Mouse (Mus musculus): Measurements from ENCODE around the gene Lhx9.

DNA sequence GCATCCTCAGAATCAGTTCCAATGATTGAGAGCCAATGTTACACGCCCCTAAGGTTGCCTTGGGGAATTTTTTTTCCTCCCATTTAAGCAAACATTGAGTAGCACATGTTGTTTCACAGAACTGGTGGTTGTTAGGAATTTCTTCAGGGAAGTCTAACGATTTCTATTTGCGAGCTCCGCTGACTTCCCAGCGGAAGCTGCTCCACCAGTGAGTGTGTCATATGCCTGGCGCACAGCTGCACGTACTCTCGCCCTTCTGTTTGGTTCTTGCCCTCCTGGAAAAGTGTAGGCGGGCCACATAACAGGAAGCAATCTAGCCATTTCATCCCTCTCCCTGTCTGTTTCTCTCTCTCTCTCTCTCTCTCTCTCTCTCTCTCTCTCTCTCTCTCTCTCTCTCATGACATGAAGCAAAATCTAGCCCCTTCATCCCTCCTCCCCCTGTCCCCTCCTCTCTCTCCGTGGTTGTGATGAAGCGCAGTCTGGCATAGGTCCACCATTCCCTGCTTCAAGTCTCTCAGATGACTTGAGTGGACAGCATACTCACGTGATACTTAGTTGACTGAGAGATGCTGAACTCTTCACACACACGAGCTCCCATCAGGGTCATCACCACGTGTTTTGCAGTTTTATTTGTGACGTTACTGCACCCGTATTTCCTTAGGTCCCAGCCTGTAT, 28.1 kb upstream of the Lhx9 start:
- TF ChIP-seq CTCF (IDR thresholded peaks at IDR 0.05; ENCODE audit: low read depth, low read length) (no peak), POLR2A (IDR thresholded peaks at IDR 0.05; ENCODE audit: insufficient read depth, low read length) (no peak)
